Mouse (Mus musculus) ES-E14 (cell line): ENCODE data around the gene Chid1. TPM values are rescaled to one million over a fixed set of nuclear protein-coding genes. Genes with fewer than 3 reads are reported as not detected.

ENCODE experiments used
- DNase-seq: peaks from one replicate; pipeline ENCODE4 v3.0.0-alpha.2; 2013; ENCODE audit warnings: low read depth, low spot score
- H3K27ac ChIP-seq: 2 replicates; pipeline ENCODE4 v1.5.1; 2012; ENCODE audit warnings: low read depth, mild to moderate bottlenecking, low read length, moderate library complexity, mixed read lengths; ENCODE audit not compliant: poor library complexity, insufficient read depth, severe bottlenecking
- H3K36me3 ChIP-seq: 2 replicates; pipeline ENCODE4 v1.6.1; 2012; ENCODE audit warnings: mild to moderate bottlenecking, low read length, moderate library complexity, mixed read lengths; ENCODE audit not compliant: control insufficient read depth, poor library complexity, insufficient read depth, severe bottlenecking
- H3K4me1 ChIP-seq, 2 experiments: fragments of 150-350 bp in 1 of 2; sonication (generic) in 1 of 2; 2 replicates each; pipeline ENCODE4 v1.6.1; 2012; ENCODE audit warnings: low read length in 2 of 2, mild to moderate bottlenecking in 1 of 2, mixed read lengths in 1 of 2; ENCODE audit not compliant: control insufficient read depth in 2 of 2, insufficient read depth in 2 of 2, poor library complexity in 1 of 2
- H3K4me3 ChIP-seq, 2 experiments: fragments of 150-350 bp in 1 of 2; sonication (generic) in 1 of 2; 2 replicates each; pipeline ENCODE4 v1.5.1; 2012; ENCODE audit warnings: low read length in 2 of 2, low read depth in 1 of 2, mild to moderate bottlenecking in 1 of 2, mixed read lengths in 1 of 2; ENCODE audit not compliant: insufficient read depth in 1 of 2, poor library complexity in 1 of 2, severe bottlenecking in 1 of 2
- H3K9ac ChIP-seq: 2 replicates; pipeline ENCODE4 v1.6.1; 2012; ENCODE audit warnings: low read depth, mild to moderate bottlenecking, low read length, mixed read lengths; ENCODE audit not compliant: poor library complexity, insufficient read depth, severe bottlenecking
- H3K9me3 ChIP-seq: fragments of 150-350 bp; sonication (generic); 2 replicates; pipeline ENCODE4 v1.6.1; 2012; ENCODE audit warnings: low read depth, mild to moderate bottlenecking, low read length; ENCODE audit not compliant: control insufficient read depth, insufficient read depth
- CHD2 ChIP-seq: IDR thresholded peaks from 2 replicates; pipeline ENCODE4 v1.6.1; 2014; ENCODE audit warnings: mild to moderate bottlenecking, low read depth, low read length, inconsistent platforms
- HCFC1 ChIP-seq: IDR thresholded peaks from 2 replicates; pipeline ENCODE4 v1.6.1; 2012; ENCODE audit warnings: low read length, inconsistent platforms, borderline replicate concordance; ENCODE audit not compliant: insufficient read depth
- MAFK ChIP-seq: IDR thresholded peaks from 2 replicates; pipeline ENCODE4 v1.6.1; 2014; ENCODE audit warnings: mild to moderate bottlenecking, low read depth, low read length, inconsistent platforms; ENCODE audit not compliant: insufficient read depth
- ZC3H11A ChIP-seq: IDR thresholded peaks from 2 replicates; pipeline ENCODE4 v1.6.1; 2012; ENCODE audit warnings: low read depth, mild to moderate bottlenecking, inconsistent platforms, low read length, borderline replicate concordance
- ZNF384 ChIP-seq: IDR thresholded peaks from 2 replicates; pipeline ENCODE4 v1.6.1; 2012; ENCODE audit warnings: low read depth, low read length, inconsistent platforms
- in situ Hi-C, 2 experiments: fragments of 600-800 bp; cut with MboI; formaldehyde crosslinking; loops; one replicate each; pipeline ENCODE4 v1.15.1; 2025; ENCODE audit warnings: low sequenced_read_pairs in 2 of 2, inconsistent platforms in 1 of 2; ENCODE audit not compliant: unreplicated experiment in 2 of 2
- total RNA-seq: library from RNA; depleted of rRNA; stranded (reverse); fragments of 300-350 nt; gene quantifications from 2 replicates; pipeline ENCODE4 v1.2.3, GENCODE M21; 2012

Gene Chid1
- total RNA-seq, 1 experiment: 30.1 TPM

DNA sequence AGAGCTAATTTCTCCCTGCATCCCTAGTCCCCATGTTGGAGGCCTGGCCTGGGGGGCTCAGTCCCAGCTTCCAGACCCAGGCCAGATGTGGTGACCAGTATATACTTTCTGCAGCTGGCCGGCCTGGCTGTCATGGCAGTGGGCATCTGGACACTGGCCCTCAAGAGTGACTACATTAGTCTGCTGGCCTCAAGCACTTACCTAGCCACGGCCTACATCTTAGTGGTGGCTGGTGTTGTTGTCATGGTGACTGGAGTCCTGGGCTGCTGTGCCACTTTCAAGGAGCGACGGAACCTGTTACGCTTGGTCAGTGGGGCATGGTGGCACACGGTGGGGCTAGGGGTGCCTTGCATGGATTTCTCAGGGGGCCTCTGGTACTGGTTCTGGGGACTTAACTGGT is 70.3 kb downstream of the Chid1 start:
- H3K27ac ChIP-seq: no peak overlapping the region; the same call in 1 of the 2 replicates
- DNase-seq: no peak
- peak overlapping the region in 1 of 2 experiments; percentile 75; a peak in 2 of 4 replicates for H3K4me3 ChIP-seq
- peaks cover 3 to 38% of the 10 kb centered on the region in 2 experiments; a peak in 3 of 4 replicates for H3K4me1 ChIP-seq
- H3K9ac ChIP-seq: peak overlapping the region; percentile 64; the same call in 1 of the 2 replicates
- in situ Hi-C loops: no loop called here
- TF ChIP-seq CHD2 (no peak), ZNF384 (no peak), HCFC1 (no peak), MAFK (no peak), ZC3H11A (no peak)
- no peaks in the 10 kb centered on the region for H3K9me3 ChIP-seq
- H3K36me3 ChIP-seq: peaks cover 29% of the 10 kb centered on the region

DNA sequence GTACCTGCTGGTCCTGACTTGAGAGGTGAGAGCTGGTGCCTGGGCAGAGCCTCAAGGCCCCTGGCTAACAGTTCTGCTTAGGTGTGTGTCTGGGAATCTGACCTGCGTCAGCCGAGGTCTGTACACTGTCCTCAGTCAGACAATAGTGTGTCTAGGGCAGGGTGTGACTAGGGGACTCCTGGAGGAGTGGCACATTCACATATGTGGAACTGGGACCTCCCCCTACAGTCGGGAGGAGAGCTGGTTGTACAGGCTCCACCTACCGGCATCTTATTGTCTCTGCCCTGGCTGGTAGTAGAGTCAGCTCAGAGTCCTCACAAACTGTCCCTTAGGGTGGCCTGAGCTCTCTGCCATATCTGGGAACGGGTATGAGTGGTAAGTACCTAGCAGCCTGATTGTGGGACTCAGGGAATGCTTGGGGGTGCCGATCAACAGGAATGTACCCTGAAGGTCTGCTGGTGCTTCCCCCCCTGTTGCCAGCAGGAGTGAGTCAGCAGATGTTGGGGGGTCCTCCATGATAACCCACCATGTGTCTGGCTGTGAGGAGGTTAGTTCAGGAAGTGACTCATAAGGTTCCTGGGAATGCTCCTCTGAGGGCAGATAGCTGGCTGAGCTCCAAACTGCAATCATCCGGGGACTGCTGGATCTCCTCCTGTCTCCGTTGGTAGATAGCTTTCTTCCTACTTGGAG is 71.0 kb downstream of the Chid1 start:
- DNase-seq: no peak
- Histone ChIP-seq H3K27ac (peak overlapping the region; percentile 28; the same call in 1 of the 2 replicates), H3K9me3 (no peaks in the 10 kb centered on the region), H3K9ac (peak overlapping the region; percentile 79), H3K36me3 (peaks cover 29% of the 10 kb centered on the region), H3K4me1 (peaks cover 3 to 42% of the 10 kb centered on the region in 2 experiments; a peak in 3 of 4 replicates), H3K4me3 (peak overlapping the region; percentile 75 to 89)
- in situ Hi-C loops: no loop called here
- no peak for TF ChIP-seq CHD2
- TF ChIP-seq MAFK: peak; percentile 51; the same call in 1 of the 2 replicates

DNA sequence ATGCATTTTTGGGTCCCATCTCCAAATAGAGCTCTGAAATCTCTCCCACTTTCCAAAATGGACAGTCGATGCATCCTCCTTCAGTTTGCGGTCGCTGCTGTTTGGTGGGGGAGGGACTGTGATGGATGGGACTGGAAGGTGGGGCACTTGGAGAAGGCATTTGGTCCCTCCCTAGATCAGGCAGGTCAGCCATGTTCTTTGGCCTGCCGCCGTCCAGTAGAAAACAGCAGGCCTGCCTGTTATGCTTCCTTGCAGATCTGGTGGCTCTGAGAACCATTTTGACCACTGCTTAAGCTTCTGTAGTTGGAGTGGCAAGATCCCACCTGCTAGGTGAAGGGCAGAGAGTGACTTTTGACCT is 71.5 kb downstream of the Chid1 start:
- Histone ChIP-seq H3K27ac (no peak overlapping the region; the same call in 1 of the 2 replicates), H3K9me3 (no peaks in the 10 kb centered on the region), H3K4me3 (peak overlapping the region; percentile 75 to 89), H3K9ac (peak overlapping the region; percentile 79; the same call in 1 of the 2 replicates), H3K4me1 (peaks cover 3 to 42% of the 10 kb centered on the region in 2 experiments; a peak in 3 of 4 replicates), H3K36me3 (peaks cover 29% of the 10 kb centered on the region)
- TF ChIP-seq MAFK: no peak
- no peak for TF ChIP-seq ZC3H11A
- no peak for TF ChIP-seq CHD2
- no peak for TF ChIP-seq ZNF384
- no peak for TF ChIP-seq HCFC1
- no peak for DNase-seq
- in situ Hi-C loops: no loop called here

DNA sequence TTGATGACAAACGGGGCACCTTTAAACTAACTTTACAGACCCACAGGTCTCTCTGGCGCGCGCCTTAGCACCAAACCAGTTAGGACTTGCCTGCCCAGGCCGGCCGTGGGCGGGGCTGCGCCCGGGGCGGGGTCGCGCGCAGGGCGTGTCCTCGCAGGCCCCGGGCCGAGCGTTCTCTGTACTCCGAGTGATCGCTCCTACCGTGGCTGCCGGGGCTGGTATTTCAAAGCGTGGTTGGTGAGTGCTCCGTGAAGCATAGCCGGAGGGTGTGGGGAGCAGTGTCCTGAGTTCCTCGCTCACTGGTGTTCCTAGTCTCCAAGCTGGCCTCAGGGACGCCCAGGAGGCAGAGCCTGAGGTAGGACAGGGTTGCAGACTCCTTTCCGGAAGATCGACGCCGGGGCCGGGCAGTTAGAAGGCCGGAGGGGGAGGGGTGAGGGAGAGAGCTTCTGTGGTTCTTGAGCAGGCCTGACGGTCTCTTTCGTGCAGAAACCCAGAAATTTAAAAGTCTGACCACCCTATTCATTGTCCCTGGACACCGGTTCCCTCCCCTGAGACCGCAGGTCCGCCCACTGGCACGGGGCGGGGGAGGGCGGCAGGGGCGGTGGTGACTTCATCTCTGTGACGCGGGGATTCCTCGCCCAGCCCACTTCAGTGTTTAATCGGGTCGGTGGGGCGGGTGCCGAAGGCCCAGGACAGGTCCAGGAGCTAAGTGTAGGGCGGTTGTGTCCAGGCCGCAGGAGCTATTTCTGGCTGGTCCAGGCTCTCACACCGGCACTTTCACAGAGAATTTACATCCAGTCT is 72.2 kb downstream of the Chid1 start, which contains the start of gene Cd151:
TSS of gene Cd151 (plus strand) at position 163 of the 801 bp plus-strand sequence.
- in situ Hi-C loops: no loop called here
- no peaks in the 10 kb centered on the region for H3K9me3 ChIP-seq
- peak within 1 kb of the TSS; percentile 14; the same call in 1 of the 2 replicates for H3K27ac ChIP-seq
- H3K4me1 ChIP-seq: peaks cover 3 to 40% of the 10 kb centered on the region in 2 experiments; a peak in 3 of 4 replicates
- DNase-seq: no peak
- peak within 1 kb of the TSS; percentile 79 for H3K9ac ChIP-seq
- peaks cover 25% of the 10 kb centered on the region for H3K36me3 ChIP-seq
- TF ChIP-seq MAFK: no peak
- no peak for TF ChIP-seq CHD2
- peak within 1 kb of the TSS; percentile 75 to 89 for H3K4me3 ChIP-seq
